Mouse (Mus musculus): ENCODE measurements around the gene Prl2a1. TPM values are rescaled to one million over a fixed set of nuclear protein-coding genes. Genes with fewer than 3 reads are reported as not detected.
"Not testable (repeated sequence)": the region's sequence is repeated elsewhere in the genome, so short reads cannot be mapped to it uniquely, and the experiment has no call there.

Gene Prl2a1
- not detected in 2 replicates for total RNA-seq (2015; ENCODE audit: low replicate concordance)
- not detected in 2 replicates for total RNA-seq (2017; ENCODE audit: low replicate concordance)

- no peak for ATAC-seq (replicated peaks; ENCODE audit: low FRiP score, poor library complexity, severe bottlenecking)
Observed at GRCm38 (mm10) chr13:27801354-27801753, at the start of gene Prl2a1. Gene Prl2a1, plus strand, starts transcription at chr13:27801654.

- not testable (repeated sequence) for ATAC-seq (replicated peaks; ENCODE audit: low FRiP score, poor library complexity, severe bottlenecking)
Observed at GRCm38 (mm10) chr13:27780704-27781103, 20.8 kb upstream of the Prl2a1 start, which contains the start of gene Prl7c1. Gene Prl7c1, minus strand, starts transcription at chr13:27780804.

GRCm38 (mm10) chr13:27799303-27799702 is 2.2 kb upstream of the Prl2a1 start:
- no peak for ATAC-seq (replicated peaks; ENCODE audit: low FRiP score, poor library complexity, severe bottlenecking)

- no peak for ATAC-seq (replicated peaks; ENCODE audit: low FRiP score, poor library complexity, severe bottlenecking)
Observed at GRCm38 (mm10) chr13:27802765-27803164, 1.3 kb downstream of the Prl2a1 start.

GRCm38 (mm10) chr13:27849042-27849441 is 47.6 kb downstream of the Prl2a1 start, which contains the start of gene Prl2c1:
Gene Prl2c1, plus strand, starts transcription at chr13:27849342.
- ATAC-seq (replicated peaks; ENCODE audit: low FRiP score, poor library complexity, severe bottlenecking), result no peak

Other genes with a start within 250 kb of the Prl2a1 start
- not detected in 2 replicates for gene Prl8a9, start 237.0 kb upstream of the Prl2a1 start, total RNA-seq (2015; ENCODE audit: low replicate concordance)
- not detected in 2 replicates for gene Prl8a9, start 237.0 kb upstream of the Prl2a1 start, total RNA-seq (2017; ENCODE audit: low replicate concordance)
- not detected in 2 replicates for gene Prl8a1, start 219.5 kb upstream of the Prl2a1 start, total RNA-seq (2015; ENCODE audit: low replicate concordance)
- gene Prl8a1, start 219.5 kb upstream of the Prl2a1 start, total RNA-seq (2017; ENCODE audit: low replicate concordance), result not detected in 2 replicates
- not detected in 2 replicates for gene Prl7b1, start 191.1 kb upstream of the Prl2a1 start, total RNA-seq (2015; ENCODE audit: low replicate concordance)
- not detected in 2 replicates for gene Prl7b1, start 191.1 kb upstream of the Prl2a1 start, total RNA-seq (2017; ENCODE audit: low replicate concordance)
- not detected in 2 replicates for gene Prl7a1, start 159.2 kb upstream of the Prl2a1 start, total RNA-seq (2015; ENCODE audit: low replicate concordance)
- not detected in 2 replicates for gene Prl7a1, start 159.2 kb upstream of the Prl2a1 start, total RNA-seq (2017; ENCODE audit: low replicate concordance)
- not detected in 2 replicates for gene Prl7a2, start 133.6 kb upstream of the Prl2a1 start, total RNA-seq (2015; ENCODE audit: low replicate concordance)
- gene Prl7a2, start 133.6 kb upstream of the Prl2a1 start, total RNA-seq (2017; ENCODE audit: low replicate concordance), result not detected in 2 replicates
- not detected in 2 replicates for gene Prl7d1, start 84.9 kb upstream of the Prl2a1 start, total RNA-seq (2015; ENCODE audit: low replicate concordance)
- not detected in 2 replicates for gene Prl7d1, start 84.9 kb upstream of the Prl2a1 start, total RNA-seq (2017; ENCODE audit: low replicate concordance)
- gene Prl7c1, start 20.9 kb upstream of the Prl2a1 start, total RNA-seq (2015; ENCODE audit: low replicate concordance), result not detected in 2 replicates
- not detected in 2 replicates for gene Prl7c1, start 20.9 kb upstream of the Prl2a1 start, total RNA-seq (2017; ENCODE audit: low replicate concordance)
- gene Prl2c1, start 47.7 kb downstream of the Prl2a1 start, total RNA-seq (2015; ENCODE audit: low replicate concordance), result not detected in 2 replicates
- gene Prl2c1, start 47.7 kb downstream of the Prl2a1 start, total RNA-seq (2017; ENCODE audit: low replicate concordance), result not detected in 2 replicates
- not detected in 2 replicates for gene Prl4a1, start 214.6 kb downstream of the Prl2a1 start, total RNA-seq (2015; ENCODE audit: low replicate concordance)
- not detected in 2 replicates for gene Prl4a1, start 214.6 kb downstream of the Prl2a1 start, total RNA-seq (2017; ENCODE audit: low replicate concordance)

Data from erythroblast, adult 5-6 weeks (primary cell).